Mouse (Mus musculus) embryo, embryonic 11.5 days (tissue): ENCODE measurements around the gene Abcg4.

ENCODE experiments used
- DNase-seq: peaks from one replicate; pipeline ENCODE4 v3.0.0-alpha.2; 2012; ENCODE audit warnings: low read depth, low spot score

Gene Abcg4

DNA sequence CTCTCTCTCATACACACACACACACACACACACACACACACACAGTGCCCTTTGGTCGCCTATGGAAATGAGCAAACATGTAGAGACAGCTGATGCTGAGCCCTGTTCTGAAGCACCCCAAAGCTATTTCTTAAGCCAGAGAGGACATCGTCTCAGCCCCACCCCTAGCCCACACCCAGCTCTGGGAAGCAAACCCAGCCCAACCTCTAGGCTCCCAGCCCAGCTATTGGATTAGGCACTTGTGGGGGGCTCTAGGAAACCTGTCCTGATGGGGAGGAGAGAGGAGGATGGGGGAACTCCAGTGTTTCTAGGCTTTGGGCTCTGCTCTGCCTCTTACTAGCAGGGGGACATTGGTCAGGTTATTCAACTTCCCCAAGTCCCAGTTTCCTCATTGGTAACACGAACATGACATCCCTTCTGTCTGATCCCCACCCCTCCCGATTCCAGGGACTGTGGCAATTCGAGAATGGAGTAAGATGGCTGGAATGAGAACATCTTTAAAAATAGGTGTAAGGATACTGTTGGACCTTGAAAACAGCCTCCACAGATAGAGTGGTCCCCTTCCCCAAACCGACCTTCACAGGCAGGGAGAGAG, 2.1 kb downstream of the Abcg4 start:
- no peak for DNase-seq

DNA sequence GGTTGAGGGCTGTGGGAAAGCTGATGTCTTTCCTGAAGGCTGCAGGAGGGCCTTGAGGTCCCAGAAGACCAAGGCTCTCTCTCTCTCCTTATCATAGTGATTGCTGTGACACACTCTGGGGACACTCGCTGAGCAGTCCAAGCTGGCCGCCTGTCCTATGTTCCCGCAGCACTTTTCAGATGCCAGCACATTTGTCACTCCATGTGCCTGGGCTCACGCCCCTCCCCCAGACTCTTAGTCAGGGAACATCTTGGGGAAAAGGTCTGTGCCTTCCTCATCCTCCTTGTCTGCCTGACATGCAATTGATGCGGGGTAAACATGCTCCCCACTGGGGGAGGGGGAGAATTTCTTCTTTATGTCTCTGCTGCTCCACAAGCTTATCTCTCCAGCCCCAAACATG, 5.2 kb downstream of the Abcg4 start:
- DNase-seq: no peak

DNA sequence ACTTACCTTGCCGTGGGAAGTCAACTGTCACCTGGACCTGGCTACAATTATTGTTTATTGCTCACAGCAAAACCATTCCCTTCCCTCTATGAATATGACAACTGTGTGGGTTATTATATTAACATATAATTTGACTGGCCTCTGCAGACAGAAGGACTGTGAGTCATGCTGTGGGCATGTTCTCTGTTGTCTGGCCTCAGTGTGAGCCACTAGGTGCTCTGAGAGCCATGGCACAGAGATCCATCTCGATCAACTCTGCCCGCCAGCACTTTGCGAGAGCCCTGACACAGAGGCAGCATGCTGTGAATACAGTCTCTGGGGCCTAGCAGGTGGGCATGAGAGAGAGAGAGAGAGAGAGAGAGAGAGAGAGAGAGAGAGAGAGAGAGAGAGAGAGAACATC, 18.4 kb downstream of the Abcg4 start:
- DNase-seq: no peak

DNA sequence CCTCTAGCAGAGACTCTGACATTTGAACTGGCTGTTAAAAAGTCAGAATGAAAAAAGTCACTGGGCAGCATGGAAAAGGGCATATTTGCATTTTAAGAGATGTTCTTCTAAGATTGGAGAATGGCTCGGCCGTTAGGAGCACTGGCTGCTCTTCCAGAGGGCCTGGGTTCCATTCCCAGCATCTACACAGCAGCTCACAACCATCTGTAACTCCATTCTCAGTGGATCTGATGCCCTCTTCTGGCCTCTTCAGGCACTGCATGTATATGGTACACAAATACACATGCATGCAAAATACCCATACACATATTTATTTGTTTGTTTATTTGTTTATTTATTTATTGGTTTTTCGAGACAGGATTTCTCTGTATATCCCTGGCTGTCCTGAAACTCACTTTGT, 19.3 kb downstream of the Abcg4 start:
- DNase-seq: no peak

DNA sequence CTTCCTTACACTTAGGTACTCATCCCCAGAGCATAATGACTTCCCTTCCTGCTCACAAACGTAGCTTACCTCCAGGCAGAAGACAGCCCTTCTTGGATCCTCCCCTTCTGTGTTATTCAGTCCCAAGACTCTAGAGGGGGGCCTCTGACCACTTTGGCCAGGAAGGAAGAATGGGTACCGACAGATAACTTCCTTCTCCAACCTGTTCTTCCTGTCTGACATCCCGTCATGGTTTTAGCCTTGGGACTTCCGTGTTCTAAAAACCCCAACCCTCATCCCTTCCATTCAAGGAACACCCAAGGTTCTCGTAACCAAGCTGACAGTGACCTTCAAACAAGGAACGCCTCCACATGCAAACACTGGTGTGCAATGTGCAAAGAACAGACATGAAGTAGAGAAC, 20.0 kb downstream of the Abcg4 start, which contains the start of gene Nlrx1:
Gene Nlrx1 (minus strand): TSS at position 168 of the 400 bp plus-strand sequence.
- no peak for DNase-seq

DNA sequence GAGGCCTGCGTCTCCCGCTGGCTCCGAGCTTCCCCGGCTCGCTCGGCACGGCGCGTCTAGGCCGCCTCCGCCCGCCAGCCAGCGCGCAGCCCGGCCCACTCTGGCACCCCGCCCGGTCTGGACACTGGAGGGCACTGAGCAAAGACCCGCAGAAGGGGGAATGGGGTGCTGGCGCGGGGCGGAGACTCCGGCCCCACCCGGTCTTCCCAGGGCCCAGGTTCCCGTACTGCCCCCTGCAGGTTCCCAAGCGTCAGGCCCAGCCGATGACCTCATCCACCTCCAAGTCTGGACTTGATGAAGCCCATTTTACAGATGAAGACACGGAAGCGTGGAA, 20.4 kb downstream of the Abcg4 start:
- peak; percentile 58 for DNase-seq

DNA sequence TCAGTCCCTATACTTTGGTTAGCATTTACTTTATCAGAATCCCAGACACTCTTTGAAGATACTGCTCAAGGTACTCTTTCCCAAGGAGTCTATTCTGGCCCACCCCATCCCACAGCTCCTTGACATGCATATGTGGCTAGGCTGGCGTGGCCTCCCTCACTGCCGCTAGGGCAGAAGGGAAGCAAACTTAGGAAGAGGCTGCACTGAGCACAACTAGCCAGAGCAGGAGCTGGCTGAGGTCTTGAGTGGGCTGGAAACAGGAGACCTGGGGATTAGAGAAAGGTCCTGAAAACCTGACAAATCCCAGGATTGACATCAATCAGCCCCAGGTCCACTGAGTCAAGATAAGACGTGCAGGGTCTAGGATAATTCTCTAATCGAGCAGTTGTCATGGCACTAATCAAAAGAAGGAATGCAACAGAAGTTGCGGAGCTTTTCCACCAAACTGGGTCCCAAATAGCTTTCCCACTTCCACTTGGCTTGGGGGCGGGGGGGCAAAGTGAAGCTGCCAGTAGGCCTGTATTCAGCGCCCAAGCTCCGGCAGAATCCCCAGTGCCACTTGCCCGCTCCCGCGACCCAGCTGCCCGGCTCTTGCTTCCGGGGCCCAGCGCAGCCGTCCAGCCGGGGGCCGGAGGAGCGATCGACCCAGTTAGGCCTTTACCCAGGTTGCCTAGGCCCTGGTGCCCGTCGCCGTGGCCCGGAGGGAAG, 20.9 kb downstream of the Abcg4 start:
- no peak for DNase-seq

DNA sequence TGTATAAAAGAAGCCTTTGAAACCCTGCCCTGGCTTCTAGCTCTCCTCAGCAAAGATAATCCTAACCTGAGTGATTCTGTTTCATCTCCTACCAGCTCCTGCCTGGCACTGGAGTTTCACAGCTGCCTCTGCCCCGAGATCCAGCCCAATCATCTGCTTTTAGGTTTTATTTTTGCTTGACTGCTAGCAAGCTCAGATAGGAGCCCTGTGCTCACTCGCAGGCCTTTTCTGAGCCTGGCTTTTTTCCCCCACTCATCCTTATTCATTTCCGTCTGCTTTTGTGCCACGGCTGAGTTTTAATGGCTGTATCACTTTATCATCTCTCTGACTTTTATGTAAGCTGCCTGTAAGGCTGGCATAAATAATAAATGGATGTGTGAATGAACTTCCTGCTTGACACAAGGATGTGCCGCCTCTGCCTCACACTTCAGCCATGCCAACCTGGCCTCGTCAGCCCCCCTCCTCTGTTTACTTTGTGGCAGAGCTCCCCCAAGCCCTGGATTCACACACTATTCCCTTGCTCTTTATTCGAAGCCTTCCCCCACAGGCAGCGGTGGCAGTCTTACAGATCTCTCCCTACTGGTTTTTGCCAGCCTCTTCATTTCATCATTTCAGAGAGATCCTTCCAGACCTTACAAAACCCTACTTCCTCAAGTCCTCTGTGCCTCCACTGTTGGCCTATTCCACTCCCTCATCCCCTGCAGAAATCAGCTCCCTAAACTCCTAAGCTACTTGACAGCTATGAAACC, 21.8 kb downstream of the Abcg4 start:
- no peak for DNase-seq

DNA sequence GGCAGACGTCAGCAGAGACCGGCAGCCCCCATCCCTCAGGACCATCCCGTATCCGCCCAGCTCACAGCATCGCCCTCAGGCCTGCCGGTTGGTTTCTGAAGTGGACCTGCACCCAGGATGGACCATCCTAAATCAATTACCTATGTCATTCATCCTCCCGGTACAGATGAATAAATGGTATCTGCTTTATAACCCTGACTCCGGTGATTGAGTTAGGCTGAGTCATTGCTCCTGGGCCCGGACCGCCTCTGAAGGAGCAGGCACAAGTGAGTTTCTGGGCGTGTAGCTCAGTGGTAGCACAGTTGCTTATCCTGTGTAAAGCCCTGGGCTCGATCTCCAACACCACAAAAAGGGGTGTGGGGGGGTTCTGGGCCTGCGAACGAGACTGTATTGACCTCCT, 27.0 kb downstream of the Abcg4 start:
- no peak for DNase-seq

DNA sequence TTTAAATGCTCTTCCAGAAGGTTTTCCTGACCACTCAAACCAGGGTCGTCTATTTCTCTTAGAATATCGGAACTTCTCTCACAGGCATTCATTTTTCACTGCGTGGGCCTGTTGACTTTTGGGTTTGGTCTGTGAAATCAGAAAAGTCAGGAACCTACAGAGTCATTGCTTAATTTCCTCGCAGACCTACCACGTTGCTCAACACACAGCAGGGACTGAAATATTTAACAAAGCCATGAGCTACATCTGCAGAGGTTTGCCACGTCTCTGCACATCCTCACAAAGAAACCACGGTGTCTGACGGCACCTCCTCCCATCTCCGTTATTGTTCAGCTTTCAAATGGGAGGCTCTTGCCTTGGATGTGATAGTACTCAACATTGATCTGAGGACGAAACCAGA, 29.4 kb downstream of the Abcg4 start:
- DNase-seq: no peak

DNA sequence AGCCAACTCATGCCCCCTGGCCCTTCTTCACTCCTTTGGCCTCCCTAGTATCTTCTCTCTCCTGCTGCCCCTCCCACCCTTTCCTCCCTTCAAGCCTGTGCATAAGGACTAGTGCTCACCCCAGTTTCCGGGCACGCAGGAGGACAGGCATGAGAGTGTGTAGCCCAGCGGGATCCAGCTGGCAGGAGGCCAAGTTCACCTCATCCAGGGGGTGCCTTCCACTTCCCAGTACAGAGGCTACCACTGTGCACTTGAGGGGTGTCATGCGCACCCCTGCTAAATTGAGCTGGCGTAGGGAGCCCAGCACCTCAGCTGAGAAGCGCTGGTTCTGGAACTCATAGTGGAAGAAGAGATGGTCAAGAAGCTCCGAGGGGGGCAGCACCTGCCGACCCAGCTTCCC, 32.2 kb downstream of the Abcg4 start:
- DNase-seq: no peak

DNA sequence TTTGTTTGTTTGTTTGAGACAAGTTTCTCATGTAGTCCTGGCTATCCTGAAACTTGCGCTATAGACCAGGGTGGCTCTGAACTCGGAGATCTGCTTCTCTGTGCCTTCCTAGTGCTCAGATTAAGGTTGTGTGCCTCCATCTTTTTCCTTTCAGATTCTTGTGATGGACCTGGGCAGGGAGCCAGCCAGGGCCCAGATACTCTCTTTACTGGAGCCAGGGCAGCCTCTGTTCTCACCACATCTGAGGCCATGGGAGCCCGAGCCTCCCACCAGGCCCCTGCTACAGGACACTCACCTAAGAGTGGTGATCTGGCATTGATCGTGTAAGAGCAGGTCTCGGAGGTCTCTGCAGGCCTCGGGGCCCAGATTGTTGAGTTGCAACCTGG, 33.3 kb downstream of the Abcg4 start:
- DNase-seq: no peak

DNA sequence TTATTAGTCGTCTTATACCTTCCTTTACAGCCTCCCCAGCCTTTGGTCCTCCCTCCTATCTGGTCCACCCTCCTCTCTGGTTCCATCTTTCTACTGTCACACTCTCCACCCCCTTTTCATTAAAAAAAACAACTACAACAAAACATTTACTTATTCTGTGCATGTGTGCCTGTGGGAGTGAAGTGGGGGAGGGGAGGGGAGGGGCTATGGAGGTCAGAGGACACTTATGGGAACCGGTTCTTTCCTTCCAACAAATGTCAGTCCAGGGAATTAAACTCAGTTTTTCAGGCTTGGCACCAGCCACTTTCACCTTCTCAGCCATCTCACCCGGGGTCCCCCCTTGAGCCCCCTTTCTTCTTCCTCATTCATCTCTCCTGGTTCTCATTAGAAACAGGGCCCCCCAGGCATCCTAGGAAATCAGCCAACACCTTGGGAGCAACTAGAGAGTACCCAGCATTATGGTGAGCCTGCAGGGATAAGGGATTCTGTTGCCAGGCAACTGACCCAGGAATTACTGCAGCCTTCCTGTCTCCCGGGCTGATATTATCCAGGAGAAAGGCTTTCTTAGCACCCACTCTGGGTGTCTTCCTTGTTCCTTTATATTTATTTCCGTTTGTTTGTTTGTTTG, 33.8 kb downstream of the Abcg4 start:
- no peak for DNase-seq

DNA sequence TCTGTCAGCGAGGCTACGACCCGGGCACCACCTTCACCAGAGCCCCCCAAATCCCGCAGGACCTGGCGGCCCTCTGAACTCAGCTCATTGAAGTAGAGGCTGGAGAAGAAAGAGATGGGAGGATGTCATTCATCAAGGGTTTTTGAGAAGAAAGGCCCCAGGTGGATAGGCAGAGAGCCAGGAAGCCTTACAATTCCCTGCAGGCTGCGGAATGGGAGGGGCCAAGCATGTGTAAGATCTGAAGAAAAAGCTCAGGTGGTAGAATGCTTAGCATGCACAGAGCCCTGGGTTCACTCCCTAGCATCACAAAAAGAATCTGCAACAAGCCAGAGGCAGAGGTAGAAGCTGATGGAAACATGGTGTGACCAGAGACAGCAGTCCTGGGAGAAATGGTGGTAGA, 35.0 kb downstream of the Abcg4 start:
- no peak for DNase-seq

DNA sequence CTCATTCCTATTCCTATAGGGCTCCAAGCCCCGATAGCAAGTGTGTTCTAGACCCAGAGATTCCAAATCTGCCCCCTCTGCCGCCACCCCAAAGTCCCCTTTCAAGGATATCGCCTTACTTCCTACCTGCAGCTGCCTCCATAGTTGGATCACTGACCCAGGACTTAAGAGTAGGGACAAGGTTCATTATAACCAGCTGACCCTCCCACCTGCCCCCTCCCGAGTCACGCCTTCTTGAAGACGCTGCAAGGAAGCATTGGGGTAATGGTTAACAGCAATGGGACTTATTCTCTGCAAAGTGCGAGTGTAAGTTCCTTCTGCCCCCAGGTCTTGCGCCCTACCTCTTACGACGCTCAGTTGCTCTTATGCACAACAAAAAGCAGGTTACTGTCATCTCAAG, 37.1 kb downstream of the Abcg4 start, which contains the start of gene Pdzd3:
Gene Pdzd3 (minus strand): TSS at position 158 of the 400 bp plus-strand sequence.
- DNase-seq: no peak

DNA sequence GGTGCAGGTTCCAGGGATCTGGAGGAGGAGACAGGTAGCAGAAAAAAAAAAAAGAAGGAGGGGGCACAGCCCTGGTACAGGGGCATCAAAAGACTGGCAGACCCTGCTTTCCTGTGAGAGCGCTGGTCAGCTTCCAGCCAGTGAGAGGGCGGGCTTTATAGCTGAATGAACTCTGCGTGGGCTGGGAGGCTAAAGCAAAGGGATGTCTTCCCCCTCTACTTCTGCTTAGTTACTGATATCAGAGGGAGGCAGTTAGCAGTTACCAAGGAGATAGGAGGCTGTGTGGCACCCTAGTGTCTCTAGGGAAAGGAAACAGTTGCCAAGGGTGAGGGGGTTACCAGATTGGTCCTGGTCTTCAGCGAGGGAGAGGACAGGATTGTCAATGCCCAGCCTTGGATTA, 38.0 kb downstream of the Abcg4 start:
- no peak for DNase-seq

DNA sequence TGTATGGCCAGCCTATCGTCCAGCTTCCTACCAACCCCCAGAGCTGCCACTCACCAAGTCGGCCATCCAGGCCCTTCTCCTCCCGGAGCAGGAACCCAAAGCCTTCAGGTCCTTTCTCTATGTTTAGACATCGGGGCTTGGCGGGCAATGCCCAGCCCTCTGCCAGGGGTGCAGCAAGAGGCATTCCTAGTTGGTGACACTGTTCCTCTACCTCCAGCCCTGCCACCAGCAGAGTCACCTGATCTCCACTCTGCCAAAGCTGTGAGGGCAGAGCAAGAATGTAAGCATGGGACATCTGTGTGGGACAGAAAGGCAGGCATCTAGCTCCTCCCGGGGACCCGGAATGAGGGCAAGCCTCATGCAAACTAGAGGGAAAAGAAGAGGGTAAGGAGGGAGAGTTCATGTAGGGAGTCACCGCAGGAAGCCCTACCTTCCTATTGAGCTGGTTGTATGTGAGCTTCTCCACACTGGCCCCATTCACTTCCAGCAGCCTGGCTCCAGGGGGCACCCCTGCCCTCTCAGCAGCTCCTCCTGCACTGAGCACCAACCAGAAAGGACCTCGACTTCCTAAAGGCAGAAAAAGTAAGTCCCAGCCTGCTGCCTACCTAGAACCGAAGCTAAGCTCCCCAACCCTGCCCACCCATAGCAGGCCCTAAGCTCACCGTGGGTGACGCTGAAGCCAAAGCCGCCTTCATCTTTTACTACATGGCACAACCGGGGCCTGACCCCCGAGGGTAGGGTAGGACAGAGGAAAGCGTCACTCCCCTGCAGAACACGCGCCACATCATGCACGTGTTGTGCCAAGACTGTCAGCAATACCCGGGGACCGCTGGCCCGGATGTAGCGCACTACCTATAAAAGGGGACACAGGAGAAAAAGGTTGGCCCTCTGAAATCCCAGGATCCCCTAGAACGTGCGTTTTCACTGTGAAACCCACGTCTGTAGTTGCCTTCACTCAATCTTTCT, 39.0 kb downstream of the Abcg4 start:
- no peak for DNase-seq

DNA sequence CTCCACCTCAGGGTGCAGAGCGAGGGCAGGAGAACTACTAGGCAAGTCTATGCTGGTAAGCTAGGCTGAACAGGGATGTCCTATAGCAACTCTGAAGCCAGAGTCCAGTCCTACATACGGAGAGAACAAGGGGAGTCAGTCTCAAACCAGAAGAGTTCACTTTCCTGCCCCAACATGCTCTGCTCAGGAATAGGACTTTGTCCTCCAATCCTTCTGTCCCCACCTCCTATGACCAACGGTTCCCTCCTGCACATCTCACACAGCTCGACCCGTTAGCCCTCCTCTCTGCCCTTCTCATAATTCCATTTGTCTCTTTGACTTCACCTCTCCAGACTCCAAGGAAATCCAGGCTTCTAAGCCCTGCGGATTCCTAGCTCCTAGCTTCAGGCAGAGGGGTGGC, 40.5 kb downstream of the Abcg4 start:
- no peak for DNase-seq

DNA sequence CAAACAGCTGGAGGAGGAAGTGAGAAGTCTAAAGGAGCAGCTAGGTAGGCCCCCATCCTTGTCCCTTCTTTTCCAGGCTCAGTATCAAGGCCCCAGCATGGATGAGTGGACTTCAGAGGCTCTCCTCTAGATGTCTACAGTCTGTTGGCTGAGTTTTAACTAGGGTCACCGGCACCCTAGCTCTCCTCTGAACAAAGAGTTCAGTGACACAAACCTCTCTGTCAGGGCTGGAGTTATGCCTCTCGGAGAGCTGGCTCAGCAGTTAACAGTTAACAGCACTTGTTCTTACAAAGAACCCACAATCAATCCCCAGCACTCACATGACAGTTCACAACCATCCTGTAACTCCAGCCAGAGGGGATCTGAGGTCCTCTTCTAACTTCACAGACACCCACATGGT, 44.8 kb downstream of the Abcg4 start:
- no peak for DNase-seq

DNA sequence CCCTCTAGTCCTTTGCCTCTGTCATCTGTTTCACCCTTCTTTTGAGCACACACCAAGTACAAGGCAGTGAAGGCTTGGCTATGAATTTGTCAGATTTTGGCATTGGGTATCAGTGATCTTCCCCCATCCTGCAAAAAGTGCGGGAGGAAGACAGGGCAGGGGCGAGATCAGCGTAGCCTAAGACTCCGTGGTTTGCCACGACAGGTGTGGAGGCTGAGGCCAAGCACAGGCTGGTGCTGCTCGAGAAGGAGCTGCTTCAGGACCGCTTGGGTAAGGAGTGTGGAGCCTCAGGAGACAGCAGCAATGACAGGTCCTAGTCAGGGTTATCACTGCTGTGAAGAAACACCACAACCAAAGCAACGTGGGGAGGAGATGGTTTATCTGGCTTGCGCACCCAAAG, 47.0 kb downstream of the Abcg4 start:
- no peak for DNase-seq

DNA sequence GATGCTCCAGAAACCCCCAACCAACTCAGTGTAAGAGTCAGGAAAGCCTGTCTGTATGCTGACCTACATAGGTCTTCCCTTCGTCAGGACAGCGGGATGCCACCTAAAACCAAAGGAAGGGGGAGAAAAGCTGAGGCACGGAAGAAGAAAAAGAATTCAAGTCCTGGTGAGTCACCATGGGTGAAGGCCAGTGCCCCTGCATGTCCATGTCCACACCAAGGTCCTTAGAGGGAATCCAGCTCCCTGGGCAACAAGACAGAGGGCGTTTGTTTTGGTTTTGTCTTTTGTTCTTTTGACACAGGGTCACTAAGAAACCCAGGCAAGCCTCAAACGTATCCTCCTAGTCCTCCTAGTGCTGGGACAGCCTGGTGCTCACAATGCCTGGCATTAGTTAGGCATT, 47.5 kb downstream of the Abcg4 start:
- DNase-seq: no peak
